Mouse (Mus musculus) midbrain, postnatal 0 days (tissue): ENCODE measurements at regions not wholly inside any gene's neighbourhood (a gene's known extent, or its start where the extent isn't known, plus 50 kb on each side); places are given as distances from the start of the nearest gene placed in this dataset.
A peak's percentile ranks its signal among the peaks of the same experiment; 100 is the strongest.

Source experiments
- ATAC-seq: fragments of 200-750 bp; cut with Nextera tagmentation; 2 replicates; pipeline ENCODE4 v1.8.0; 2017; ENCODE audit warnings: moderate number of reproducible peaks, mild to moderate bottlenecking, moderate TSS enrichment, moderate library complexity; ENCODE audit not compliant: low FRiP score
- DNase-seq: peaks from one replicate; pipeline ENCODE4 v3.0.0-alpha.2; 2015; ENCODE audit warnings: low spot score
- H3K27ac ChIP-seq: fragments of 300-500 bp; sonication (generic); 2 replicates; pipeline ENCODE4 v1.5.1; 2014; ENCODE audit warnings: low read depth, mild to moderate bottlenecking, low read length, mixed read lengths
- H3K27me3 ChIP-seq: fragments of 300-500 bp; sonication (generic); 2 replicates; pipeline ENCODE4 v1.6.1; 2014; ENCODE audit warnings: low read length, control low read depth, mixed read lengths; ENCODE audit not compliant: insufficient read depth
- H3K36me3 ChIP-seq: fragments of 300-500 bp; sonication (generic); 2 replicates; pipeline ENCODE4 v1.6.1; 2014; ENCODE audit warnings: low read length, control low read depth, mixed read lengths; ENCODE audit not compliant: insufficient read depth
- H3K4me1 ChIP-seq: fragments of 300-500 bp; sonication (generic); 2 replicates; pipeline ENCODE4 v1.6.1; 2014; ENCODE audit warnings: mild to moderate bottlenecking, control low read depth, antibody characterized with exemption, low read length, mixed read lengths; ENCODE audit not compliant: insufficient read depth
- H3K4me2 ChIP-seq: fragments of 300-500 bp; sonication (generic); 2 replicates; pipeline ENCODE4 v1.6.1; 2014; ENCODE audit warnings: low read depth, mild to moderate bottlenecking, low read length, mixed read lengths; ENCODE audit not compliant: poor library complexity, severe bottlenecking
- H3K4me3 ChIP-seq: fragments of 300-500 bp; sonication (generic); 2 replicates; pipeline ENCODE4 v1.5.1; 2014; ENCODE audit warnings: low read depth, mild to moderate bottlenecking, low read length, moderate library complexity
- H3K9ac ChIP-seq: fragments of 300-500 bp; sonication (generic); replicated peaks from 2 replicates; pipeline ENCODE4 v1.6.1; 2014; ENCODE audit warnings: mild to moderate bottlenecking, low read length, moderate library complexity, mixed read lengths; ENCODE audit not compliant: poor library complexity, severe bottlenecking
- H3K9me3 ChIP-seq: fragments of 300-500 bp; sonication (generic); 2 replicates; pipeline ENCODE4 v1.6.1; 2016; ENCODE audit warnings: low read length, control low read depth
- CTCF ChIP-seq: IDR thresholded peaks from 2 replicates; pipeline ENCODE4 v1.5.1; 2016; ENCODE audit warnings: antibody characterized with exemption, mild to moderate bottlenecking
- WGBS: fragments of 180-500 bp; shearing (Covaris S2); extraction: QIAGEN DNeasy Blood & Tissue Kit; methylation state at CpG from one replicate; pipeline ENCODE4 v1.1.7; 2014; 5-methylcytosine and 5-hydroxymethylcytosine counted together

- Histone ChIP-seq H3K4me3 (no peak overlapping the region), H3K36me3 (no peaks in the 10 kb centered on the region), H3K4me2 (no peak overlapping the region), H3K9me3 (no peaks in the 10 kb centered on the region), H3K27me3 (peaks cover 27% of the 10 kb centered on the region; the same call in 1 of the 2 replicates), H3K9ac (no peak overlapping the region), H3K27ac (no peak overlapping the region), H3K4me1 (no peaks in the 10 kb centered on the region)
- 63% methylated on average over 2 of the region's 2 CpGs for WGBS
- DNase-seq = no peak
- no peak for ATAC-seq
- no peak for TF ChIP-seq CTCF
Observed at GRCm38 (mm10) chr1:55897572-55897971, 491.9 kb downstream of the Plcl1 start.

GRCm38 (mm10) chr1:55898031-55898430 lies 492.3 kb downstream of the Plcl1 start:
- DNase-seq (peak; percentile 28), ATAC-seq (no peak)
- no peak overlapping the region for H3K27ac ChIP-seq
- H3K36me3 ChIP-seq = no peaks in the 10 kb centered on the region
- H3K9me3 ChIP-seq = no peaks in the 10 kb centered on the region
- no peak overlapping the region for H3K4me3 ChIP-seq
- H3K9ac ChIP-seq = no peak overlapping the region
- WGBS = 33% methylated on average over 3 of the region's 3 CpGs
- peaks cover 24% of the 10 kb centered on the region; the same call in 1 of the 2 replicates for H3K27me3 ChIP-seq
- H3K4me2 ChIP-seq = no peak overlapping the region
- no peaks in the 10 kb centered on the region for H3K4me1 ChIP-seq
- TF ChIP-seq CTCF = no peak

- Histone ChIP-seq H3K4me3 (no peak overlapping the region), H3K27me3 (peaks cover 10% of the 10 kb centered on the region; the same call in 1 of the 2 replicates), H3K9ac (no peak overlapping the region), H3K4me1 (no peaks in the 10 kb centered on the region), H3K27ac (no peak overlapping the region), H3K4me2 (no peak overlapping the region), H3K9me3 (no peaks in the 10 kb centered on the region), H3K36me3 (no peaks in the 10 kb centered on the region)
- 43% methylated on average over 3 of the region's 3 CpGs for WGBS
- TF ChIP-seq CTCF = peak; percentile 31; the same call in 1 of the 2 replicates
- ATAC-seq (no peak), DNase-seq (no peak)
Observed at GRCm38 (mm10) chr1:55900033-55900432, 494.3 kb downstream of the Plcl1 start.

- H3K4me1 ChIP-seq = no peaks in the 10 kb centered on the region
Observed at GRCm38 (mm10) chr1:55903177-55903576, 497.5 kb downstream of the Plcl1 start.

GRCm38 (mm10) chr1:55904571-55904970 lies 498.9 kb downstream of the Plcl1 start:
- 85% methylated on average over 2 of the region's 2 CpGs for WGBS
- H3K4me2 ChIP-seq = no peak overlapping the region

More at GRCm38 (mm10) chr1:55903177-55903576, 497.5 kb downstream of the Plcl1 start:
- Histone ChIP-seq H3K9me3 (0 out of 2 replicates have a peak, but pooled peaks cover 3% of the 10 kb centered on the region), H3K9ac (no peak overlapping the region), H3K4me2 (no peak overlapping the region), H3K36me3 (no peaks in the 10 kb centered on the region), H3K27me3 (no peaks in the 10 kb centered on the region), H3K4me3 (no peak overlapping the region), H3K27ac (no peak overlapping the region)
- no peak for TF ChIP-seq CTCF
- 92% methylated on average over 3 of the region's 3 CpGs for WGBS
- ATAC-seq (no peak), DNase-seq (no peak)

GRCm38 (mm10) chr1:55905232-55905631 lies 499.5 kb downstream of the Plcl1 start:
- Histone ChIP-seq H3K4me3 (no peak overlapping the region), H3K4me2 (no peak overlapping the region), H3K27me3 (no peaks in the 10 kb centered on the region), H3K27ac (no peak overlapping the region), H3K4me1 (no peaks in the 10 kb centered on the region), H3K9me3 (0 out of 2 replicates have a peak, but pooled peaks cover 3% of the 10 kb centered on the region), H3K36me3 (no peaks in the 10 kb centered on the region), H3K9ac (no peak overlapping the region)
- DNase-seq = no peak
- WGBS = 97% methylated on average over 4 of the region's 4 CpGs
- no peak for ATAC-seq
- TF ChIP-seq CTCF = peak; percentile 42; the same call in 1 of the 2 replicates

More at GRCm38 (mm10) chr1:55904571-55904970, 498.9 kb downstream of the Plcl1 start:
- ATAC-seq = no peak
- no peak for TF ChIP-seq CTCF
- H3K36me3 ChIP-seq = no peaks in the 10 kb centered on the region
- no peak overlapping the region for H3K4me3 ChIP-seq
- H3K9me3 ChIP-seq = 0 out of 2 replicates have a peak, but pooled peaks cover 3% of the 10 kb centered on the region
- H3K9ac ChIP-seq = no peak overlapping the region
- DNase-seq = no peak
- no peak overlapping the region for H3K27ac ChIP-seq
- H3K4me1 ChIP-seq = no peaks in the 10 kb centered on the region
- no peaks in the 10 kb centered on the region for H3K27me3 ChIP-seq
